Mouse (Mus musculus) lung, postnatal 10 days (tissue): ENCODE measurements around the gene Cebpe.

Source experiments
- DNase-seq: peaks from one replicate; pipeline ENCODE4 v3.0.0; 2021

Gene Cebpe

GRCm38 (mm10) chr14:54669381-54669780 lies 42.6 kb downstream of the Cebpe start:
- DNase-seq, result peak; percentile 70

GRCm38 (mm10) chr14:54664477-54665222 lies 47.3 kb downstream of the Cebpe start:
- no peak for DNase-seq
